Mouse (Mus musculus) embryonic facial prominence, embryonic 10.5 days (tissue): ENCODE results near the gene AL607142.1. TPM values are rescaled to one million over a fixed set of nuclear protein-coding genes. Genes with fewer than 3 reads are reported as not detected.

Experiments used
- DNase-seq: peaks from one replicate; pipeline ENCODE4 v3.0.0-alpha.2; 2017; ENCODE audit warnings: low spot score
- H3K27ac ChIP-seq: fragments of 300-500 bp; sonication (generic); replicated peaks from 2 replicates; pipeline ENCODE4 v1.5.1; 2016; ENCODE audit warnings: mild to moderate bottlenecking
- H3K27me3 ChIP-seq: fragments of 300-500 bp; sonication (generic); replicated peaks from 2 replicates; pipeline ENCODE4 v1.6.1; 2016; ENCODE audit warnings: low read depth, mild to moderate bottlenecking; ENCODE audit not compliant: poor library complexity, severe bottlenecking
- H3K36me3 ChIP-seq: fragments of 300-500 bp; sonication (generic); replicated peaks from 2 replicates; pipeline ENCODE4 v1.6.1; 2016; ENCODE audit warnings: mild to moderate bottlenecking, moderate library complexity
- H3K4me1 ChIP-seq: fragments of 300-500 bp; sonication (generic); 2 replicates; pipeline ENCODE4 v1.6.1; 2016
- H3K4me3 ChIP-seq: fragments of 300-500 bp; sonication (generic); 2 replicates; pipeline ENCODE4 v1.5.1; 2016; ENCODE audit warnings: mild to moderate bottlenecking, moderate library complexity
- H3K9me3 ChIP-seq: fragments of 300-500 bp; sonication (generic); 2 replicates; pipeline ENCODE4 v1.6.1; 2016; ENCODE audit warnings: mild to moderate bottlenecking
- WGBS: fragments of 180-500 bp; shearing (Covaris S2); methylation state at CpG from one replicate; pipeline ENCODE4 v1.1.7; 2016; 5-methylcytosine and 5-hydroxymethylcytosine counted together
- polyA plus RNA-seq: library from polyadenylated mRNA; unstranded; fragments of >200 nt; fragmentation: Nextera tagmentation; extraction: Ambion mirVana; gene quantifications from 2 replicates; pipeline ENCODE4 v1.2.1, GENCODE M21; 2016

The AL607142.1 gene
- polyA plus RNA-seq = not detected in 2 replicates

DNA sequence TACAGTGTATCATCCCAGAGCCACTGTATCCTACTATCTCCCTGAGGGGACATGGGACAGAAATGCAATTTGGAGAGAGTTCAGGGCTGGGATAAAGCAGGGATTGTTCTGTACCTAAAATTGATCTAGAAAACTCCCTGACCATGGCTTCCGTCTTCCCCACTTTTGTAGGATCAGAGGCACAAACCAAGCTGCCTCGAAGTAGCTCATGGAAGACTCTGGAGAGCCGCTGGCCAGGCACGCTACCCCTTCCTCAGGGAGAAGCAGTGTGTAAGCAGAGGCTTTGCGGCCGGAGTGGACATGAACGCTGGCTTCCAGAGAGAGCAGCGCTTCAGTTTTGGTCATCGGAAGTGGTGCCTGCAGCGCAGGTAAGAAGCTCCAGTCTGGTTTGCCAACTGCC, at the start of gene AL607142.1:
TSS of gene AL607142.1 (plus strand) at position 301 of the 400 bp plus-strand sequence.
- Histone ChIP-seq H3K27me3 (no peaks in the 10 kb centered on the region), H3K9me3 (no peaks in the 10 kb centered on the region), H3K27ac (no peak within 1 kb of the TSS), H3K36me3 (no peaks in the 10 kb centered on the region), H3K4me1 (peaks cover 3% of the 10 kb centered on the region; the same call in 1 of the 2 replicates), H3K4me3 (no peak within 1 kb of the TSS)
- 87% methylated on average over 10 of the region's 10 CpGs for WGBS
- no peak for DNase-seq

- Histone ChIP-seq H3K36me3 (no peaks in the 10 kb centered on the region), H3K27ac (no peak overlapping the region), H3K27me3 (no peaks in the 10 kb centered on the region), H3K4me3 (no peak overlapping the region), H3K9me3 (no peaks in the 10 kb centered on the region), H3K4me1 (peaks cover 15% of the 10 kb centered on the region)
- 88% methylated on average over 5 of the region's 5 CpGs for WGBS
- no peak for DNase-seq
These were observed 46.4 kb upstream of the AL607142.1 start for GRCm38 (mm10) chr4:120018426-120018825.

GRCm38 (mm10) chr4:120022392-120022791, 42.4 kb upstream of the AL607142.1 start:
- H3K9me3 ChIP-seq = no peaks in the 10 kb centered on the region
- 0 out of 2 replicates have a peak, but pooled peaks cover 4% of the 10 kb centered on the region for H3K27me3 ChIP-seq
- WGBS = 69% methylated on average over 3 of the region's 3 CpGs
- H3K4me1 ChIP-seq = peaks cover 17% of the 10 kb centered on the region
- no peak overlapping the region for H3K27ac ChIP-seq
- H3K36me3 ChIP-seq = no peaks in the 10 kb centered on the region
- H3K4me3 ChIP-seq = no peak overlapping the region
- no peak for DNase-seq

DNA sequence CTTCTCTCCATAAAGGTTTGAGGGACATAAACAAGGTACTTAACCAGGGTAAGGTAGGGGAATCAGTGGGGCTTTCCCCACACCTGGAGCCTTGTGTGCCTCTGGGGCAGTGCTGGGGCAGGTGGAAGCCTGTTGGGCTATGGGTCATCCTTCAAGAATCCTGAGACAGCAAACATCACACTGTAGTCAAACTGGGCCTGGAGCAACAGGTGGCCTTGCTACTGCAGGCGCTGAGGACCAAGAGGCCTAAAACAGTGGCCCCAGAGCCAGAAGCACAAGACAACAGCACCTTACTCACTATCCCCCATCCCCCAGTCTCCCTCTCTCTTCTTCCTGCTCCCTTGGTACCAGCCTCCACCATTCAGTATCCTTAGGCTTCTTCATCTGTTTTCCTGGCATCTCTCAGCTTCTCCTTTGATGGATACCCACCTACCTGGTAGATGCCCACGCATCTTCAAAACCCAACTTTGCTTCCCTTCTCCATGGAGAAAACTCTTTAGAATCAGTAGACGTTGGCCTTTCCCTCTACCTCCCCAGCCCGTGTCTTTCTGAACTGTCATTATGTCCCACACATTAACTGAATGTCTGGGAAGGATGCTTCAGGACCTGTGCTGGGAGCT, 41.5 kb upstream of the AL607142.1 start:
- H3K9me3 ChIP-seq = no peaks in the 10 kb centered on the region
- peaks cover 12% of the 10 kb centered on the region for H3K4me1 ChIP-seq
- peaks cover 11% of the 10 kb centered on the region; the same call in 1 of the 2 replicates for H3K27me3 ChIP-seq
- H3K36me3 ChIP-seq = no peaks in the 10 kb centered on the region
- 88% methylated on average over 4 of the region's 4 CpGs for WGBS
- no peak for DNase-seq
- H3K4me3 ChIP-seq = no peak overlapping the region
- H3K27ac ChIP-seq = no peak overlapping the region

DNA sequence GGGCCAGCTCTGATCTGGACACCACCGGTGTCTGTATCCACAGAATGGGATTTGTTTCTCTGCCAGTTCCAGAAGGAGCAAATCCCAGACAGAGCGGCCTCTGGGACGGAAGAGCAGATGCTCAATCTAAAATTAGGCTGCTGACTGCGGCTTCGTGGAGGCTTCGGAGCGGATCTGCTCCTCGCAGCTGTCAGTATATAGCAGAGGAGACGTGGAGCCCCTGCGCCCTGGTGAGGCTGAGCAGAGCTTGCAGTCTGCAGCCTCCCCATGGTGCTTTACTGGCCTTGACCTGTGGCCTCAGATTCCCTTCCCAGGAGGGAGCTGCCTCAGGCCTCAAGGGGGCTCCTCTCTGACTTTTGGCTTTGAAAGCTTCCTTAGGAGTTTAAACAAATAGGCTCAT, 40.7 kb upstream of the AL607142.1 start:
- Histone ChIP-seq H3K4me1 (peaks cover 12% of the 10 kb centered on the region), H3K36me3 (no peaks in the 10 kb centered on the region), H3K27me3 (peaks cover 17% of the 10 kb centered on the region), H3K4me3 (no peak overlapping the region), H3K9me3 (no peaks in the 10 kb centered on the region), H3K27ac (no peak overlapping the region)
- no peak for DNase-seq
- WGBS = 60% methylated on average over 10 of the region's 10 CpGs

- H3K27me3 ChIP-seq = peaks cover 53% of the 10 kb centered on the region
- 89% methylated on average over 1 of the region's 1 CpGs for WGBS
- no peak for DNase-seq
- no peak overlapping the region for H3K4me3 ChIP-seq
- no peaks in the 10 kb centered on the region for H3K36me3 ChIP-seq
- no peak overlapping the region for H3K27ac ChIP-seq
- no peaks in the 10 kb centered on the region for H3K9me3 ChIP-seq
- H3K4me1 ChIP-seq = peaks cover 14% of the 10 kb centered on the region
These were observed 37.1 kb upstream of the AL607142.1 start for GRCm38 (mm10) chr4:120027671-120028070.

DNA sequence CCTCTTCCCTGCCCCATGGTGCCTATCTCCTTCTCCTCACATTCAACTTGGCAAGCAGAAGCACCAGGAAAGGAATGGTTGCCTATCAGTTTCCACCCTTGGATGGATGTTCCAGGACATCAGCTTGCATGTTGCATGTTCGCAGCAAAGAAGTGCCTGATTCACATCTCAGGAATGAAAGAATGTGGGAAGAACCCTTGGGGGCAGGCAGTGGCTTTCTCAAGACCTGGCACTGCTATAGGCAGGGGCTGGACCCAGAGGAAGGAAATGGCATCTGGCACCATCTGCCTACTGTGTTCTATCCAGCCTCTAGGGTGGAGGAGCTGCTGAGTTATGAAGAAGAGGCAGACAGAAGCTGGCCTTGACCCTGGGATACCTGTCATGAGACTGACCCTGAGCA, 34.9 kb upstream of the AL607142.1 start:
- DNase-seq = no peak
- Histone ChIP-seq H3K4me3 (no peak overlapping the region), H3K27ac (no peak overlapping the region), H3K36me3 (no peaks in the 10 kb centered on the region), H3K9me3 (no peaks in the 10 kb centered on the region), H3K4me1 (peaks cover 13% of the 10 kb centered on the region), H3K27me3 (peaks cover 72% of the 10 kb centered on the region)
- 90% methylated on average over 1 of the region's 1 CpGs for WGBS

DNA sequence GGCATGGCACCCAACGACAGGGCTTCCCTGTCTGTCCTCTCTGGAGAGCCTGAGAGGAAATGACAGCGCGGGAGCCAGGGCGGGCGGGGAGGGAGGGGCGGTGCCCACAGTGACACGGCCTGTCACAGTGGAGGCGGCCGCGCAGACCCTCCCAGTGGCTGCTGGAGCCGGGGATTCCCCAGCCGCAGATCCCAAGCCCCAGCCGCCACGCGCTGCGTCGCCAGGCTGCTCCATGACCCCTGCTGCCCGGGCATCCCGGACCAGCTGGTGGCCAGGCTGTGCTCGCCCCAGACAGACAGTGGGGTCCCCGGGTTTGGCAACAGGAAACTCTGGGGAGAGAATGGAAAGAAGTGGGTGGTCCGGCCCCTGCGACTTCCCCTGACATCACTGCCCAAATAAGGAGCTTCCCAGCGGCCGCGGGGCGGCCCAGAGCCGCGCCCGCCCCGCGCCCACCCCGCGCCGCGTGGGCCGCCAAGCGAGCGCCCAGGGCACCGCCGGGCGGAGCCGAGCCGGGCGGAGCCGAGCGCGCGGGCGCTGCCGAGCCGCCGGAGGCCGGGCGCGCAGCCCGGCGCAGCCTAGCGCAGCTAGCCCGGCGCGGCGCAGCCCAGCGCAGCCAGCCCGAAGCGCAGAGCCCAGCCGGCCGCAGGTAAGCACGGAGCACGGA, 32.3 kb upstream of the AL607142.1 start:
- peak; percentile 71 for DNase-seq
- 12% methylated on average over 70 of the region's 70 CpGs for WGBS
- H3K9me3 ChIP-seq = no peaks in the 10 kb centered on the region
- no peaks in the 10 kb centered on the region for H3K36me3 ChIP-seq
- peaks cover 97% of the 10 kb centered on the region for H3K27me3 ChIP-seq
- peak overlapping the region; percentile 72 for H3K4me3 ChIP-seq
- no peak overlapping the region; the same call in 1 of the 2 replicates for H3K27ac ChIP-seq
- peaks cover 18% of the 10 kb centered on the region for H3K4me1 ChIP-seq

- Histone ChIP-seq H3K4me1 (peaks cover 18% of the 10 kb centered on the region), H3K9me3 (no peaks in the 10 kb centered on the region), H3K27ac (no peak overlapping the region; the same call in 1 of the 2 replicates), H3K27me3 (peaks cover 97% of the 10 kb centered on the region), H3K4me3 (peak overlapping the region; percentile 72), H3K36me3 (no peaks in the 10 kb centered on the region)
- under 1% methylated on average over 38 of the region's 38 CpGs for WGBS
- DNase-seq = no peak
These were observed 31.8 kb upstream of the AL607142.1 start for GRCm38 (mm10) chr4:120032984-120033355.

GRCm38 (mm10) chr4:120036294-120036693, 28.5 kb upstream of the AL607142.1 start:
- Histone ChIP-seq H3K27ac (no peak overlapping the region), H3K4me3 (no peak overlapping the region), H3K9me3 (no peaks in the 10 kb centered on the region), H3K4me1 (peaks cover 20% of the 10 kb centered on the region), H3K36me3 (no peaks in the 10 kb centered on the region), H3K27me3 (peaks cover 71% of the 10 kb centered on the region)
- DNase-seq = no peak
- WGBS = 87% methylated on average over 4 of the region's 4 CpGs

DNA sequence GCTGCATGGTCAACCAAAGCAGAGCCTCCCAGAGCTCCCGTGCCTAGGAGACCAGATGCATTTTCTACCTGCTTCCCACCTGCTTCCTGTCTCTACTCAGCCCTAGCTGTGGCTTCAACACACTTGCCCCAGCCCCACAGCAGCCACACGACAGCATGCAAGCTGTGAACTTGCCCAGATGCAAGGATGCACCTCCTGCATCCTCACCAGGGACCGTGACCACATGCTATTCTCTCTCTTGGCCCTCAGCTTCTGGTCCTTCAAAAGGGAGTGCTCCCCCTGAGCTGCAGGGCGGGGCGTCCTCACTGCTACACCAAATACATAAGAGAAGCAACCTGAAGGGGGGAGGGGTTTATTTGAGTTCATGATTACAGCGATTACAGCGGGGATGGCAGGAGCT, 27.8 kb upstream of the AL607142.1 start:
- Histone ChIP-seq H3K9me3 (no peaks in the 10 kb centered on the region), H3K36me3 (no peaks in the 10 kb centered on the region), H3K27ac (no peak overlapping the region), H3K4me1 (peaks cover 20% of the 10 kb centered on the region), H3K27me3 (peaks cover 64% of the 10 kb centered on the region), H3K4me3 (no peak overlapping the region)
- 51% methylated on average over 7 of the region's 7 CpGs for WGBS
- DNase-seq = no peak

GRCm38 (mm10) chr4:120041520-120041919, 23.3 kb upstream of the AL607142.1 start:
- H3K36me3 ChIP-seq = no peaks in the 10 kb centered on the region
- H3K4me1 ChIP-seq = peaks cover 22% of the 10 kb centered on the region
- no peaks in the 10 kb centered on the region for H3K9me3 ChIP-seq
- DNase-seq = no peak
- H3K4me3 ChIP-seq = no peak overlapping the region
- WGBS = 80% methylated on average over 2 of the region's 2 CpGs
- H3K27me3 ChIP-seq = peaks cover 18% of the 10 kb centered on the region
- H3K27ac ChIP-seq = no peak overlapping the region

DNA sequence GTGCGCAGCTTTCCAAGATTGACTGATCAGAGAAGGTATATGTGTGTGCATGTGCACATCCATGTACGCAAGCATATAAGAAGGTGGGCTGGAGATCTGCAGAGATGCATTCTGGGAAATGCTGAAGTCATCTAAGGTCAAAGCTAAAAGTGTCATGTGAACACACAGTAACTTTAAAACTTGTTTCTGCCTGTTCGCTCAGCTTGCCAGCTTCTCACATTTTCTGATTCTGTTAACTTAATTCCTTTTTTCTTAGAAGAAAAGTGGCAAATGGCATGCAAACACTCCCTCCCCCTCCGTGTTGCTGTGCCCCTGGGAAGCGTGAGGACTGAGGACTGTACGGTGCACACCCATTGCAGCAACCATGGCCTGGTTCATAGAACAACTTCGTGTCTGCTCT, 22.3 kb upstream of the AL607142.1 start:
- WGBS = 89% methylated on average over 7 of the region's 7 CpGs

More for the DNA sequence above, 22.3 kb upstream of the AL607142.1 start:
- peaks cover 25% of the 10 kb centered on the region for H3K4me1 ChIP-seq
- no peaks in the 10 kb centered on the region for H3K36me3 ChIP-seq
- H3K27me3 ChIP-seq = peaks cover 9% of the 10 kb centered on the region
- no peak overlapping the region for H3K27ac ChIP-seq
- no peak for DNase-seq
- no peaks in the 10 kb centered on the region for H3K9me3 ChIP-seq
- H3K4me3 ChIP-seq = no peak overlapping the region
